Mouse (Mus musculus): ENCODE measurements at regions not wholly inside any gene's neighbourhood (a gene's known extent, or its start where the extent isn't known, plus 50 kb on each side); places are given as distances from the start of the nearest gene placed in this dataset.

DNA sequence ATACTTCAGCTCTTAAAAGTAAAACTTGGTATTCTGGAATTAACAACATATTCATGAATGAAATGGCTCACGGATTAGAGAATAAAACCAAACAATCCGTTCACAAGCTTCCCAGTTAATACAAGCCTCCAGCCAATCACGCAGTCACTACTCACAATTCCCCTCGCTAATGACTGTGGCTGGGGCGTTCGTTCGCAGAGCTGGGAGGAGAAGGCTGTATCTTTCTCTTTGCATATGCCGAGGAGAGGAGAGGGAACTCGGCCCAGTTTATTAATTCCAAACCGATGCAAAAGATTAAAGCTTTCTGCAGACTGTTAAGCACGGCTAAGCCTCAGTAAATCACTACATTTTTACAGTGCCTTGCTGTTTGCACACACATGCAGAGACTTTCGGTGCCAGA is 231.5 kb downstream of the Tmem182 start:
- Histone ChIP-seq H3K27ac (ENCODE audit: low read length) (peak overlapping the region; percentile 29), H3K27me3 (replicated peaks; ENCODE audit: control insufficient read depth, insufficient read depth, low read length) (no peaks in the 10 kb centered on the region), H3K4me2 (ENCODE audit: low read length) (peak overlapping the region; percentile 44), H3K9ac (replicated peaks; ENCODE audit: low read depth, low read length) (peak overlapping the region; percentile 14; the same call in 1 of the 2 replicates), H3K4me1 (replicated peaks; ENCODE audit: control insufficient read depth, insufficient read depth, low read length) (peaks cover 17% of the 10 kb centered on the region), H3K4me3 (replicated peaks; ENCODE audit: low read length) (peak overlapping the region; percentile 0), H3K9me3 (ENCODE audit: control insufficient read depth, low read length) (no peaks in the 10 kb centered on the region), H3K36me3 (ENCODE audit: control insufficient read depth, insufficient read depth) (no peaks in the 10 kb centered on the region)
- 17% methylated on average over 12 of the region's 12 CpGs for WGBS
- peak; percentile 85 for ATAC-seq

DNA sequence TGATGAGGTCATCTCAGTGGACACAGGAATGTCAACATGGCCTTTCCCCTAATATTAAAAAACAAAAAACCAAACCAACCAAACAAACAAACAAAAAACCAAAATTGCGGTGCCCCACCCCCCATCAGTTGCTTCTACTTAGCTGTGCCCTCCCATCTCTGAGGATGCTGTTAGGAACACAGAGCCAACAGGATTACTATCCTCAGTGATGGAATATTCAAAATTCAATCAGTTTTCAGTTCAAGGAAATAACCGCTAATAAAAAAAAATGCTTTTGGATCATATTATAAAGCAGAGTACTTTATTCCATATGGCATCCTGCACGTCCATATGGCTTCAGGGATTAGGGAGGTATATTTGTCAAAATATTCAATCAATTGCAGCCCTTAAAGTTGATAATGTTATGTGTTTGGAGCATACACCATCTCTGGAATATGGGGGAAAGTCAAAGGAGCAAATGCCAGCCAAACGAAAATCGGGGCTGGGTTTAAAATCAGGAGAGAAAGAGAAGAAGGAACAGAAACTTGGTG is 249.1 kb downstream of the Tmem182 start:
- no peaks in the 10 kb centered on the region for H3K9me3 ChIP-seq (ENCODE audit: control insufficient read depth, low read length)
- no peak overlapping the region for H3K4me2 ChIP-seq (ENCODE audit: low read length)
- ATAC-seq: peak; percentile 78
- no peak overlapping the region for H3K9ac ChIP-seq (replicated peaks; ENCODE audit: low read depth, low read length)
- no peaks in the 10 kb centered on the region for H3K27me3 ChIP-seq (replicated peaks; ENCODE audit: control insufficient read depth, insufficient read depth, low read length)
- peaks cover 9% of the 10 kb centered on the region for H3K4me1 ChIP-seq (replicated peaks; ENCODE audit: control insufficient read depth, insufficient read depth, low read length)
- no peak overlapping the region; the same call in 1 of the 2 replicates for H3K27ac ChIP-seq (ENCODE audit: low read length)
- no peaks in the 10 kb centered on the region for H3K36me3 ChIP-seq (ENCODE audit: control insufficient read depth, insufficient read depth)
- whole genome bisulfite sequencing: 66% methylated on average over 5 of the region's 5 CpGs
- H3K4me3 ChIP-seq (replicated peaks; ENCODE audit: low read length): no peak overlapping the region

DNA sequence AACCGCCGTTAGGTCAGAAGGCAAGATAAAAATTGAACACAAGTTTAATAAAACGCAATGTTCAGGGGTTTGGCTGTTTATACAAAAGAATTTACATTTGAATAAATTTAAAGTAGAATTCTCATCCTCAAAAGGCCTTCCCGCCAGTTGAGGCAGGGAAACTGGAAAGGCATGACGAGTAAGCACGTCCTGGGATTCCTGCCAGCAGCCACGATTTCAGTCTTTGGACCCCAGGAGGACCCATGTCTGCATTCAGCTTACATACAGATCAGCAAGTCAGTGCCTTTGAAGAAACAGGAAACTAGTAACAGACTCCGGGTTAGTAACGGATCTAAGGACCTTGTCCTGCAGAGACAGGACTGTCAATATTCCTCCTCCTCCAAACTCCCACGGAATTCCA is 250.4 kb downstream of the Tmem182 start:
- Histone ChIP-seq H3K9me3 (ENCODE audit: control insufficient read depth, low read length) (no peaks in the 10 kb centered on the region), H3K4me3 (replicated peaks; ENCODE audit: low read length) (no peak overlapping the region), H3K4me1 (replicated peaks; ENCODE audit: control insufficient read depth, insufficient read depth, low read length) (peaks cover 9% of the 10 kb centered on the region), H3K4me2 (ENCODE audit: low read length) (no peak overlapping the region), H3K27me3 (replicated peaks; ENCODE audit: control insufficient read depth, insufficient read depth, low read length) (no peaks in the 10 kb centered on the region), H3K27ac (ENCODE audit: low read length) (no peak overlapping the region), H3K36me3 (ENCODE audit: control insufficient read depth, insufficient read depth) (no peaks in the 10 kb centered on the region), H3K9ac (replicated peaks; ENCODE audit: low read depth, low read length) (no peak overlapping the region)
- 54% methylated on average over 10 of the region's 10 CpGs for WGBS
- ATAC-seq: no peak

DNA sequence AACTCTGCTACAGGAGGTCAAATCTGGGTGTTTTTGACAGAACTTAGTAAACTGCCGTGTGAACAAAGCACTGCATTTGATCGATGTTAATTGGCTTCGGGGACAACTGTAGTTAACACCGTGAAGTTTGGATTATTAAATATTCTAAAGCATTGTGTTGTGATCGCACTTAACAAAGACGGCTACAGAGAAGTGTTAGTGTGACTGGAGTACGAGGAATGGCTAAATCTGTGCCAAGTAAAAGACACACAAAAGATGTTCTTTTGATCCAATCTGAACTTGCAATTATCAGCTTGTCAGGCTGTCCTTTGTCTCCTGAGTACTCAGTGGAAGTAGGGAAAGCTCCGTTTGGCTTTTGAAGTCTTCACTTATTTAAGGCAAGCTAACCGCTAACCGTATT is 259.7 kb downstream of the Tmem182 start:
- no peaks in the 10 kb centered on the region for H3K36me3 ChIP-seq (ENCODE audit: control insufficient read depth, insufficient read depth)
- H3K9ac ChIP-seq (replicated peaks; ENCODE audit: low read depth, low read length): no peak overlapping the region
- H3K27ac ChIP-seq (ENCODE audit: low read length): no peak overlapping the region
- H3K27me3 ChIP-seq (replicated peaks; ENCODE audit: control insufficient read depth, insufficient read depth, low read length): no peaks in the 10 kb centered on the region
- no peak overlapping the region for H3K4me2 ChIP-seq (ENCODE audit: low read length)
- peak; percentile 59 for ATAC-seq
- H3K4me1 ChIP-seq (replicated peaks; ENCODE audit: control insufficient read depth, insufficient read depth, low read length): peaks cover 5% of the 10 kb centered on the region; the same call in 1 of the 2 replicates
- WGBS: 26% methylated on average over 10 of the region's 10 CpGs
- no peaks in the 10 kb centered on the region for H3K9me3 ChIP-seq (ENCODE audit: control insufficient read depth, low read length)
- no peak overlapping the region for H3K4me3 ChIP-seq (replicated peaks; ENCODE audit: low read length)

DNA sequence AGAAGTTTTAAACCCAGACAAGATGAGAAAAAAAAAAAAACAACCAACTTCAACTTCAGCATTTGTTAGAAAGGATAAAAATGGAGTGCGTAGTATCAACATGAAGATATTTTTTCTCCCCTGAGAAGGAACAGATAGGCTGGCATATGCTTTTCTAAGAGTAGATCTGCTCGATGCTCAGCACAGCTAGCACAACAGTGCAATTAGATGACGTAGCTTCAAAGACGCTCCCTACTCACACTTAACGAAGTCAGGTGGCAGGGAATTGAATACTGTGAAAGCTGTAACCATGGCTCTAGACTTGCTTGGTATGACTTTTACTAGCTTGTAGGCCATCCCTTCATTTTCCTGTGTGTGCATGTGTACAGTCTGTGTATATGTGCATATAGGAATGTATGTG is 299.5 kb downstream of the Tmem182 start:
- Histone ChIP-seq H3K27me3 (replicated peaks; ENCODE audit: control insufficient read depth, insufficient read depth, low read length) (no peaks in the 10 kb centered on the region), H3K4me3 (replicated peaks; ENCODE audit: low read length) (no peak overlapping the region), H3K9ac (replicated peaks; ENCODE audit: low read depth, low read length) (no peak overlapping the region), H3K4me2 (ENCODE audit: low read length) (no peak overlapping the region), H3K9me3 (ENCODE audit: control insufficient read depth, low read length) (no peaks in the 10 kb centered on the region), H3K27ac (ENCODE audit: low read length) (no peak overlapping the region), H3K36me3 (ENCODE audit: control insufficient read depth, insufficient read depth) (no peaks in the 10 kb centered on the region), H3K4me1 (replicated peaks; ENCODE audit: control insufficient read depth, insufficient read depth, low read length) (no peaks in the 10 kb centered on the region)
- WGBS: 70% methylated on average over 5 of the region's 5 CpGs
- ATAC-seq: no peak

DNA sequence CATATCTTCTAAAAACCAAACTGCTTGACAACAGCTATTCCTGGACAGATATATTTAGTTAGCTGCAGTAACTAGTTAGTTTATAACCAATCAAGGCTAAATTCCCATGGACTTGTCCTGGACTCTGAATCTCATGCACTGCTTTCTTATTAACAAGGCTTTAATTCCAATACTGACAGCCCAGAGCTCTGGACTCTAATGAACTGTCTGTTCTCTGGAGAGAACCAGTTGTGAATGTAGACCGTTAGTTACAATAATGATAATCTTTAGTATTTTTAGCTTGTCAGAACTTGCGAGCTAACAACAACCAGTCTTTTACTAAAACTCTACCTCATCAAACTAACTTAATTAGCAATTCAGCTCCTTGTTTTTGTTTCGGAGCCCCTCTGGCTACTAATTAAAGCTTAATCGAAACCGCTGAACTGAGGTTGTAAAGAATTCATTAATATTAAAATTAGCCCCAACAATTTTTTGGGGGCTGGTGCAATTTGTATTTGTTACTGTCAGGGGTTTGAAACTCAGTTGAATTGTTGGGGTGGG is 316.3 kb downstream of the Tmem182 start:
- Histone ChIP-seq H3K36me3 (ENCODE audit: control insufficient read depth, insufficient read depth) (no peaks in the 10 kb centered on the region), H3K4me3 (replicated peaks; ENCODE audit: low read length) (no peak overlapping the region), H3K9me3 (ENCODE audit: control insufficient read depth, low read length) (no peaks in the 10 kb centered on the region), H3K9ac (replicated peaks; ENCODE audit: low read depth, low read length) (no peak overlapping the region), H3K4me1 (replicated peaks; ENCODE audit: control insufficient read depth, insufficient read depth, low read length) (peaks cover 6% of the 10 kb centered on the region), H3K4me2 (ENCODE audit: low read length) (peak overlapping the region; percentile 34), H3K27ac (ENCODE audit: low read length) (no peak overlapping the region), H3K27me3 (replicated peaks; ENCODE audit: control insufficient read depth, insufficient read depth, low read length) (no peaks in the 10 kb centered on the region)
- WGBS: 9% methylated on average over 5 of the region's 5 CpGs
- ATAC-seq: no peak; the same call in 1 of the 2 replicates

DNA sequence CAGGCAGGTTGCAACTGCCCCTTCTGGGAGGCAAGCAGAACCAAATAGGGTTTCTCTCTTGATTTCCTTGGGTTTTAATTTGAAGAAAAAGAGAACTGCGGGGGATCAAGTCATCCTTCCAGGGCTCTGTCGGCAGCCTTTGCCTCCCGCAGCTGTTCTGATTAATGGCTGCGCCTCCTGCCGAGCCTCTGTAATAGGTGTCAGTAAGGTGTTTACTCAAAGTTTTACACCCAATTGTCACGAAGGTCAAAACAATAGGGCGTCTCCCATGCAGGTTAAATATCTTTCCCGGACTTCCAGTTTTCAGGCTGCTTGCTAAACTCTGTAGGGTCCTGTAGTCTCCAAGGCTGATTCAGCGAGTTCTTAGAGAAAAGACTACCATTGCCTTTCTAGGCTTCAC is 326.0 kb downstream of the Tmem182 start:
- H3K27ac ChIP-seq (ENCODE audit: low read length): no peak overlapping the region
- no peaks in the 10 kb centered on the region for H3K4me1 ChIP-seq (replicated peaks; ENCODE audit: control insufficient read depth, insufficient read depth, low read length)
- 9% methylated on average over 9 of the region's 9 CpGs for WGBS
- no peak for ATAC-seq
- no peak overlapping the region for H3K9ac ChIP-seq (replicated peaks; ENCODE audit: low read depth, low read length)
- H3K9me3 ChIP-seq (ENCODE audit: control insufficient read depth, low read length): no peaks in the 10 kb centered on the region
- H3K36me3 ChIP-seq (ENCODE audit: control insufficient read depth, insufficient read depth): no peaks in the 10 kb centered on the region
- no peak overlapping the region for H3K4me2 ChIP-seq (ENCODE audit: low read length)
- 0 out of 2 replicates have a peak, but pooled peaks cover 2% of the 10 kb centered on the region for H3K27me3 ChIP-seq (replicated peaks; ENCODE audit: control insufficient read depth, insufficient read depth, low read length)
- H3K4me3 ChIP-seq (replicated peaks; ENCODE audit: low read length): no peak overlapping the region

DNA sequence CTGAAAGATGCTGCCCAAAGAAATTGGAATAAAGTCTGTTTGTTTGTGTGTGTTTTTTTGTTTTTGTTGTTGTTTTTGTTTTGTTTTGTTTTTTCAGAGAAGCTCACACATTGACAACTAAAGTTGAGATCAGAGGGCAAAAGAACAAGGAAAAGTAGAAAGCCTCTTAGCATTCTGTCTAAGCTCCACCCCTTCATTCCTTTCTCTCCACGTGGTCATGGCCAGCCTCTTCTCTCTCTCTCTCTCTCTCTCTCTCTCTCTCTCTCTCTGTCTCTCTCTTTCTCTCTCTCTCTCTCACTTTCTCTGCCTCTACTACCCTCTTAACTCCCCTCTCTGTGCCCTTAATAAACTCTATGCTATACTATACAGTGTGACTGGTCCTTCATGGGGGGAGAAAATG is 327.7 kb downstream of the Tmem182 start:
- 0 out of 2 replicates have a peak, but pooled peaks cover 2% of the 10 kb centered on the region for H3K27me3 ChIP-seq (replicated peaks; ENCODE audit: control insufficient read depth, insufficient read depth, low read length)
- 0% methylated on average over 1 of the region's 1 CpGs for WGBS
- H3K4me2 ChIP-seq (ENCODE audit: low read length): no peak overlapping the region
- no peaks in the 10 kb centered on the region for H3K36me3 ChIP-seq (ENCODE audit: control insufficient read depth, insufficient read depth)
- H3K4me3 ChIP-seq (replicated peaks; ENCODE audit: low read length): no peak overlapping the region
- ATAC-seq: no peak
- H3K9me3 ChIP-seq (ENCODE audit: control insufficient read depth, low read length): no peaks in the 10 kb centered on the region
- H3K4me1 ChIP-seq (replicated peaks; ENCODE audit: control insufficient read depth, insufficient read depth, low read length): no peaks in the 10 kb centered on the region
- no peak overlapping the region for H3K27ac ChIP-seq (ENCODE audit: low read length)
- no peak overlapping the region for H3K9ac ChIP-seq (replicated peaks; ENCODE audit: low read depth, low read length)

DNA sequence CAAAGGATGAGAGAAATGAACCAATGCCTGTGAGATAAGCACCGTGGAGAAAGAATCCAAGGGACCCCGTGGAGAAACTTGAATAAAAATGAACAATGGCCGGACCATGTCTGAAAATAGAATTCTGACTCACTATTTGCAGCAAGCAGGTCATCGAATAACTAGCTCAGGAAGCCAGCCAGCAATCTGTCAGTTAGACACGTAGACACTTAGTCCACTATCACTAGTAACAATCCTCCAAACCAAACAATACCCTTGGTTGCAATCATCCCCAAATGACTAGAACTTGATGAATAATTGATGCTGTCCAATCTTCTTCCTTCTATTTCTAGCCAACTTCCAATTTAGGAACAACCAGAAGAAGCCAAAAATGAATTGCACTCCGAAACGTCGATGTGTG is 328.5 kb downstream of the Tmem182 start:
- H3K9ac ChIP-seq (replicated peaks; ENCODE audit: low read depth, low read length): no peak overlapping the region
- H3K4me2 ChIP-seq (ENCODE audit: low read length): no peak overlapping the region
- no peaks in the 10 kb centered on the region for H3K4me1 ChIP-seq (replicated peaks; ENCODE audit: control insufficient read depth, insufficient read depth, low read length)
- ATAC-seq: no peak
- 0 out of 2 replicates have a peak, but pooled peaks cover 2% of the 10 kb centered on the region for H3K27me3 ChIP-seq (replicated peaks; ENCODE audit: control insufficient read depth, insufficient read depth, low read length)
- no peak overlapping the region for H3K4me3 ChIP-seq (replicated peaks; ENCODE audit: low read length)
- WGBS: 48% methylated on average over 8 of the region's 8 CpGs
- H3K9me3 ChIP-seq (ENCODE audit: control insufficient read depth, low read length): no peaks in the 10 kb centered on the region
- no peak overlapping the region for H3K27ac ChIP-seq (ENCODE audit: low read length)
- no peaks in the 10 kb centered on the region for H3K36me3 ChIP-seq (ENCODE audit: control insufficient read depth, insufficient read depth)

DNA sequence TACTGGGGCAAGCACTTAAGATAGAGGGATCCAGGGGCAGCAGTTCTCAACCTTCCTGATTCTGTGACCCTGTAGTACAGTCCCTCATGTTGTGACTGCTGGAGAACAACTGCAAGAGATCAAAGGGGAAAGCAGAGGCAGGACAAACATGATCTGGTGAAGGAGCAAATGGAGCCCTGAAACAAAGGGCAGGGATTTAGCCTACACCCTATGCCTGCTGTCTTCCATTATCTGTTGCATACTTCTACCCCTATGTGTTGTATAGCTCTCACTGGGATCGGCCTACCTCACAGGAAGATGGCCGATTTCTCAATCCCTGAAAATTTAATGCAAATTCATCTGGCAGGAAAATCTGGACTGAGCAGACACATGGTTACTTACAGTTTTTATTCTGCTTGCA is 334.3 kb downstream of the Tmem182 start:
- Histone ChIP-seq H3K9ac (replicated peaks; ENCODE audit: low read depth, low read length) (no peak overlapping the region), H3K4me1 (replicated peaks; ENCODE audit: control insufficient read depth, insufficient read depth, low read length) (peaks cover 6% of the 10 kb centered on the region), H3K4me2 (ENCODE audit: low read length) (no peak overlapping the region), H3K9me3 (ENCODE audit: control insufficient read depth, low read length) (no peaks in the 10 kb centered on the region), H3K4me3 (replicated peaks; ENCODE audit: low read length) (no peak overlapping the region), H3K36me3 (ENCODE audit: control insufficient read depth, insufficient read depth) (no peaks in the 10 kb centered on the region), H3K27ac (ENCODE audit: low read length) (no peak overlapping the region), H3K27me3 (replicated peaks; ENCODE audit: control insufficient read depth, insufficient read depth, low read length) (no peaks in the 10 kb centered on the region)
- no peak for ATAC-seq
- 58% methylated on average over 2 of the region's 2 CpGs for WGBS

All from forebrain, embryonic 16.5 days (tissue).